Mouse (Mus musculus) cortical plate, adult 2 months (tissue): ENCODE data around the gene Vstm2a.

Experiments
- CTCF ChIP-seq: fragments of 200-500 bp; IDR thresholded peaks from 2 replicates; pipeline ENCODE4 v1.5.1; 2011; ENCODE audit warnings: mild to moderate bottlenecking, control low read depth, low read length; ENCODE audit not compliant: insufficient read depth; ENCODE audit errors: extremely low read depth
- POLR2A ChIP-seq: fragments of 200-500 bp; IDR thresholded peaks from 2 replicates; pipeline ENCODE4 v1.6.1; 2011; ENCODE audit warnings: mild to moderate bottlenecking, low read length, control low read depth; ENCODE audit not compliant: insufficient read depth; ENCODE audit errors: extremely low read depth

- TF ChIP-seq CTCF (no peak), POLR2A (no peak)
These were observed 57.6 kb downstream of the Vstm2a start for GRCm38 (mm10) chr11:16315097-16315496.
